Mouse (Mus musculus) right cerebral cortex, postnatal 14 days (tissue): ENCODE results near the gene Ptpn18.
"Not testable (repeated sequence)": the region's sequence is repeated elsewhere in the genome, so short reads cannot be mapped to it uniquely, and the experiment has no call there.

Experiments used
- DNase-seq: peaks from one replicate; pipeline ENCODE4 v3.0.0; 2022

Gene Ptpn18

DNA sequence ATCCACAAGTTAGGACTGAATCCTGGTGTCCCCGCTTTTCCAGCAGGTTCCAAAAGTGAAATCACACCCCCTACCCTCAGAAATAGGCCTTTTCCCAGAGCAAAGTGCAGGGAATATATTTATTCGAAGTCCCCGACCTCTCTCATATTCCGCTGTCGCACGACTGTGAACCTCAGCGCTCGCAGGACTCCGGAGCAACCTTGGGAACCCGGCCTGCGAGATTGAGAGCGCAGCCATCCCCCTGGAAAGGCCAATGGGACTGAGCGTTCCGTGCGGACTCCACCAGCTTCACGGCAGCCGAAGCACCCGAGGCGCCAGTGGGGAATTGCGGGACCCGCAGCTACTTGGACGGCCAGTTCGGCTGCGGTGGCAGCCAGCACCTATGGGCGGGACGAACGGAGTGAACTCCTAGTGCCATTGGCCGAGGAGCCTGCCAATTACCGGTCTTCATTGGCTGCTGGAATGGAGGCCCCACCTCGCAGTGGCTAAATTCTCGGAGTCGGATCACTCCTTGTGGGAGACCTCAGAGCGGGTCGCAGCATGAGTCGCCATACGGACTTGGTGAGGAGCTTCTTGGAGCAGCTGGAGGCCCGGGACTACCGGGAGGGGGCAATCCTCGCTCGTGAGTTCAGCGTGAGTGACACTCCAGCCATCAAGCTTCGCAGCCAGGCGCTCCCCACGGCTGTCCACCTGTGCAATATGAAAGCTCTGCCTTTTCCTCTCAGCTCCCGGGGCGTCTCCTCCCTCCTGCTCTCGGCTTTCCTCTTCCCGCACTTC is at the start of gene Ptpn18:
Gene Ptpn18, plus strand, starts transcription at position 479 of the 777 bp plus-strand sequence.
- DNase-seq: peak; percentile 81

DNA sequence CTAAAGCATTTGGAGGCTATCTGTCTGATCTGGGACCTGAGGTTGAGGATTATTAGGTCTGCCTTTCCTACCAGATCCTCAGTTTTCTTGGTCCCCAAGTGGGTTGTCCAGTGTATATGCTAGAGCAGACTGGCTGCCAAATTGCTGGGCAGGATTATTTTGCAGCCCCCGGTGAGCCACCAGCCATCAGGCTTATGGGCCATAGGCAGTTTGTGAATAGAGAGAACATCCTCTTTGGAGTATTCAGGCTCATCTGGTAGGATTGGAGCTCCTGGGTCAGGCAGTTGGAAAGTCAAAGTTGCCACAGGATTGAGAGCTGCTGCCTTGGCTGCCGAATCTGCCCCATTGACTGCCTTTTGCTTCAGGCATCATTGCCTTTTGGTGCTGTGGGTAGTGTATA is 31.1 kb upstream of the Ptpn18 start:
- no peak for DNase-seq

DNA sequence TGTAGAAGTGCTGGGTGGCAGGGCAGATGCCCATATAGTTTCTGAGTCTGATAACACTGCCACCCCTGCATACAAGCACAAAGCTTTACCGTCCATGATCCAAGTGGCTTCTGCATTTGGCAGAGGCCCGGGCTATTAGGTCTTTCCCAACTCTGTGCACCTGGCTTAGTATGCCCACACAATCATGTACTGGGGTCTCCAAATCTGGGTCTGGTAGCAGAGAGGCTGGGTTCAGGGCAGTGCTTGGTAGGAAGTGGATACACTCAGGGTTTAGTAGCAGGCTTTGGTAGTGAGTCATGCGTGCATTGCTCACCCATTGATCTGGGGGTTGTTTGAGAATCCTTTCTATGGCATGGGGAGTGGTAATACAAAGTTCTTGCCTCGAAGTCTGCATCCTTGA is 30.3 kb upstream of the Ptpn18 start:
- no peak for DNase-seq

DNA sequence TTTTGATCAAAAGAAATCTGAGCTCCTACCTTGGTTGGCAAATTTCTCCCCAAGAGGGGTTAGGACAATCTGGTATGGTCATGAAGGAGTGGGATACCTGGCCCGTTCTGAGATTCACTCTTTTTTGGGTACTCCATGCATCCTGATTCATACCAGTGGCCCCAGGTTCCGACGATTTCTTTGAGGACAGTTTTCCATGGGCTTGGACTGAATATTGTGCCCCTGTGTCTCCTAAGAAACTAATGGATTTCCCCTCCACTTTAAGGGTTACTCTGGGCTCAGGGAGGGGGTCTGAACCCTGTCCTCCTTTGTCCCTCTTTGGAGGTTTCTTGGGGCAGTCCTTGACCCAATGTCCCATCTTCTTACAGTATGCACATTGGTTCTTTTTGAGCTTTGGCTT is 28.6 kb upstream of the Ptpn18 start:
- DNase-seq: no peak

DNA sequence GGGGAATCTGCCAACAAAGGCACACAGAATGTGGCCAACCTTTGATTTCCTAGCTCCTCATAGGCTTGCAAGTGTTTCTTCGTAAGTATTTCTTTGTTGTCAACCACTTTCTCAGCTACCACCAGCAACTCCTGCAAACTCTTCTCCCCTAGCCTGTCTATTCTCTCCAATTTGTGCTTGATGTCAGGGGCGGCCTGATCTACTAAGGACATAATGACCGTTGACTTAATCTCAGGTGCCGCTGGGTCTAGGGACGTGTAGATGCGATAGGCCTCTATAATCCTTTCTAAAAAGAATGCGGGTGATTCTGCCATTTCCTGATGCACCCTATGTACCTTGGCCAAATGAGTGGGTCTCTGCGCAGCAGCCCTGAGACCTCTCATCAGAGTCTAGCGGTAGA is 28.1 kb upstream of the Ptpn18 start:
- DNase-seq: no peak

DNA sequence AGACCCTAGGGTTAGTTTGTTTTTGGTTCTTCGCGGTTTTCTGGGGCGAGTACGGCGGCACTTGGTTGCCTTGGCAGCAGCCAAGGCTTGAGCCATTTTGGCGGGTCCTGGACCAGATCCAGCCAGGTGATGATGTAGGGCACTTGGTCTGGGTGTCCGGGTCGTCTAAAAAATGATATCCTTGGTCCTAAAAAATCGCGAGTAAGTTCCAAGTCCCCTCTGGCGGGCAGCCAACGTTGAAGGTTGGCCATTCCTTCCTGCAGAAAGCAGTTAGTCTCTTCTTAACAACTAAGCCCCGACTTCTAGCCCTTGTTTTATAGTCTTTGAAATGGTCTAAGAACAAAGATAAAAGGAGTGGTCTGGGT is 27.2 kb upstream of the Ptpn18 start:
- DNase-seq: peak; percentile 48

DNA sequence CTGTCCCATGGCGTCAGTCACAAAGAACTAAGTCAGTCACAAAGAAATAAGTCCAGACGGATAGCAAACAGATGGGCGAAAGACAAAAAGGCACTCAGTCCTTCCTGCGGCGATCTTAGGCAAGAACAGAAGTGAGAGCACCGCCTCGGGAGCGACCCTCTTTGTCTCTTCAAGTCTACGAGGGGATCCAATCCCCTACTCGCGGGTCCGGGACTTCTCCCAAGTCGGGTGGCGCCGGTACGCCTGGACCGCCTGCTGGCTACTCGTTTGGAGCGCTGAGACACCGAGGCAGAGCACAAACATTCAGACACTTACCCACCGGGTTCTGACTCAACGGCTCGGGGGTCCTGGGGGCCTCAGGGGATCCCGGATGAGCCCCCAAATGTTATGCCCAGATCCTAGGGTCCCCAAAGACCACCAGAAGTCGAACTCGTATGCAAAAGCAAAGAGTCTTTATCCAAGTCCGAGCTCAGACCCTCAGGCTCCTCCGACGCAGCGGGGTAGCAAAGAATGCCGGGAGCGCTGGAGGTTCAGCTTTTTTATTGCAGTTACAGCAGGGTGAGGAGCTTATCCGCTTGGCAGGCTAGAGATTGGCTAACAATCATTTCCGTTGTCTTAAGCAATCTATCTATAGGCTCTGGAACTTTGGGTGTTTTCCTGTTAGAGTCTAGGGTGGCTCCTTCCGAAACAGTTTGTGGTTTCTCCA is 26.6 kb upstream of the Ptpn18 start:
- DNase-seq: peak; percentile 18

DNA sequence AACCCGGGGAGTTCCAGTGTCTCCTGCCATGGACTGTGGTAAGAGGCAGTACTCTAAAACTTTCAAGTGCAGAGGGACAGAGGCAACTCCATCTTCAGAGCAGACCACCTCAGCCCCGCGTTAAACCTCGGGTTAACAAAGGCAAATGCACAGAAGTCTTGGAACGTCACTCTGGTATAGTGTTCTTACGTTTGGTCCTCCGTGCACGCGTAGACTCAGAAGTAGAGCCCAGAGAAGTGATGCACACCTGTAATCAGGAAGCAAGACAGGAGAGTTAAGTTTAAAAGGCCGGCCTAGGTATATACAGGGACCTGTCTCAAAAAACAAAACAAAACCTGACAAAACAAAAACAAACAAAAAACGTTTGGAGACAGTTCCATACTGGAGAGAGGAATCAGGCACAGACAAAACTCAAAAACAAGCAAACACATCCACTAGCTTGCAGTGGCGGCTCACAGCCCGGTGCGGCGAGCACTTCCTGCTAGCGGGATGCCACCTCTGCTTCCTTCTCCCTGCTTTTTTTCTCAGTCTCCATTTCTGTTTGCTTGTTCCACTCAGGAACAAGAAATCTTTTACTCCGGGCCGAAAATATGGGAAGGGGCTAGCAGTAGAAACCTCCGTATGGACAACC is 25.6 kb upstream of the Ptpn18 start:
- DNase-seq: no peak

DNA sequence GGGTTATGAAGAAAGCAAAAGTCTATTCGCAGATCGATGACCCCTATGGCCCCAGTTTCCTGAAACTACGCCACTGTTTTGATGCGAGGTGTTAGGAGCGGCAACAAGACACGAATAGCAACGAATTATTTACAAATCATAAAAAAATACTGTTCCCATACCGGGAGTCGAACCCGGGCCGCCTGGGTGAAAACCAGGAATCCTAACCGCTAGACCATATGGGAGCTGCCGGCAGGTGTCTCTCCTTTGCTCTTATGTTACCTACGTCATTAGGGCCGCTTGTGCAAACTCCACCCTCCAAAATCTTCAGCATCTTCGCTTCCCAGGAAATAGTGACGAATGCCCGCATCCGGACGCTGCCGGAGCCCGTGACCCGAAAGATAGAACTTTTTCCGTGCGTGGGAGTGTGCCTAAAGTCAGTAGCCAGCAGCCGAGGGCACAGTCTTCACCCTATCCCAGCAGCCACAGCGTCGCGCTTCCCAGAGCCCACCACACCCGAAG is 24.9 kb upstream of the Ptpn18 start:
- DNase-seq: peak; percentile 77

DNA sequence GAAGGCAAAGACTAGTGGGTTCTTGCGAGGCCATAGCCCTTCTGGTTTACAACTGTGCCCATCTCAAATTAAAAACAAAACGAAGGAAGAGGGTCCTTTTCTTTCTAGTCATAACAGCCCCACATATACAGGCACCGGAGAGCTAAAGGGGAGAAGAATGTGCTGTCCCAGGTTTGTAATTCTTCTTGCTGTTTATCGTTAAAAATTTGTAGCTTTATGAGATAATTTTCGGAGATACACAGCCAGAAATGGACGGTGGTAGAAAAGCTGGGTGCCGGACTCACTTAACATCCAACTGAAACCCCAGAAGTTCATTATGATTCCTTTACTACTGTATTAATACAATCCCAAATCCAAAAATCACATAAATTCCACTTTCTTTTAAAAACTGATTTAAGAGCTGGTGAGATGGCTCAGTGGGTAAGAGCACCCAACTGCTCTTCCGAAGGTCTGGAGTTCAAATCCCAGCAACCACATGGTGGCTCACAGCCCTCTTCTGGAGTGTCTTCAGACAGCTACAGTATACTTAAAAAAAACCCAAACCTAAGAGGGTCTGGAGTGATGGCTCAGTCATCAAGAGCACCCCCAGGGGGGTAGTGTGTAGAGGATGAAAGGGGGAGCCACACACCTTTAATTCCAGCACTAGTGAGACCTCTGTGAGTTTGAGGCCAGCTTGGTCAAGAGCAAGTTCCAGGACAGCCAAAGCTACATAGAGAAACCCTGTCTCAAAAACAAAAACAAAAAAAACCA is 24.0 kb upstream of the Ptpn18 start:
- no peak for DNase-seq

DNA sequence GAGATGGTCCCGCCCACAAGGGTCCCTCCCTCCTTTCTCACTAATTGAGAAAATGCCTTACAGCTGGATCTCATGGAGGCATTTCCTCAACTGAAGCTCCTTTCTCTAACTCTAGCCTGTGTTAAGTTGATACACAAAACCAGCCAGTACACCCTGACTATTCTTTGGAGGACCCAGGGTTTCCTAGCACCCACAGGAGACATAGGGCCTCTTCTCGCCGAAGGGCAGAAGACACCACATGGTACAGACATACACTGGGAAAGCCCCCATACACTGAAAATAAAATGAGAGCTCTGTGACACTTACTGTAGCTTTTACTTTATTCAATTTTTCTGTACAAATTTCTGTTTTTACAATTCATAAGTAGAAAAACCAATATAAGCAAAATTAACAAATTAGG is 23.2 kb upstream of the Ptpn18 start:
- DNase-seq: no peak

DNA sequence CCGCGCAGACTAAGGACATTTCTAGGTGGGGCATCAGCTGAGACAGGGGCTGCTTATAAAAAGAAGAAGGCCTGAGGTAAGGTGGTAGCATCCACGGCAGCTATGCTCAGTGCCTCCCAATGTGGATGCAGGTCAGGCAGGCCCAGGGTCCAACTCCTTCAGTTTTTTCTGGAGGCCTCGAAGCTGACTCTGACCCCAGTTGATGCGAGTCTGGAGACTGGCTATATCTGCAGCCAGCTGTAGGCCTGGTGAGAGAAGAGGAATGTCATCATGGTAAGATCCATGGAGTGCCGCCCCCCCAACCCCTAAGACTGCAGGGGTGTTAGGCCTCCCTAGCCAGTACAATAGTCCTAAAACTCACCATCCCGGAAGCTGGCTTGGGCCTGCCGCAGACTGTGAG is 22.2 kb upstream of the Ptpn18 start:
- DNase-seq: not testable (repeated sequence)

DNA sequence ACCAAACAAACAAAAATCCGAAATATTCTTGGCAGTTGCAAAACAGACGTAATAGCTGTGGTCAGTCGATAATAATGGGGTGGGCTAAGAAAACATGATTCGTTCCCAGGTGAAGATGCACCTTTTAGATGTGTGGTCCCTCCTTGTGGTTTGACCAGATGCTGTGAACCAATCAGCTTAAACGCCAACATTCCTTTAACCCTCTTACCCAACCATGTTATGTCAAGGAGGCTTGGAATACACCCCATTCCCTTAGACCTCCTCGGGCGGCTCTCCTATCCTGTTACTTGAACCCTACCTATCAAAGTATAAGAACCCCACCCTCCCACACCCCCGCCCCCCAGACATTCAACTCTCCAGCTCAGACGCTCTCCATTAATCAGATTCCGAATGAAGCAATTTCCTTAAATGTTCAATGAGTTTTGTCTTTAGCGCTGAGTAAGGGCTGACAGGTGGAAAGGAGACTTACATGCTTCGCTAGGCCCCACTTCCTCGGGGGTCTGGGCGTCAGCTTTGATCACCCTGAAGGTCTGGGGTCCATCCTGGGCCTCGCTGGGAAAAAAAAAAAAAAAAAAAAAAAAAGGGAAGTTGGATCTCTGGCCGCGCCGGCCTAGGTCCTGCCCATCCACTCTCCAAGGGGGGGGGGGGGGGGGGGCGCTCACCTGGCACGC is 21.0 kb upstream of the Ptpn18 start:
- no peak for DNase-seq

DNA sequence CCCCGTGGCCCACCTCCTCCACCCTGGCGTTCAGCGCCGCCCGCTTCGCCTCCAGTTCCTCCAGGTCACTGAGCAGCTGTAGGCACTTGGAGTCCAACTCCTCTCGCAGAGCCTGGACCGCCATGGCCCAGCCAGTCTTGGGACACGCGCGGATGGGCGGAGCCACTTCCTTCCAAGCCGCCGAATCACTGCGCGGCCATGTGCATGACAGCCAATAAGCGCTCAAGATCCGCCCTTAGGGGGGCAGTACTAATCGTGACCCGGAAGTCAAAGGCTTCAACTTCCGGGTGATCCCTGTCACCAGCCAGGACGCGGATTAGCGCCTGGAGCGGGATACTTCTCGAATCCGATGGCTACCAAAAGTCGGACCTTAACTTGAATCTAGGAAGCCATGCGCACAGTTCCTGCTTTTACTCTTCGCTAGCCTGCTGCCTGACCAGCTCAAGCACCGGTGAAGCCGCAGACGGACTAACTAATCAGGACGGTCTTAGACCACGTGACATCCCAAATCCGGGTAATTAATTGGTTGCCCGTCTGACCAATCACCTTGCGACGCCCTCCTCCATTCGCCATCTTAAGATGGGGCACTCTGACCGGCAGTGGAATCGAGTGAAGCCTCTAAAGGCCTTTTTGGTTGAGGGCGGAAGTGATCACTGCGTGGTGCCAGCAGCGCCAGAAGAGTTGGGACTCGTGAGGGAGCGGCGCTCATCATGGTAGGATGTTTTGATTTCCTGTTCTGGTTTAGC is 20.2 kb upstream of the Ptpn18 start, which contains the start of the genes Ccdc115 and Imp4:
Gene Ccdc115, minus strand, starts transcription at position 458 of the 746 bp plus-strand sequence.
Gene Imp4, plus strand, starts transcription at position 637 of the 746 bp plus-strand sequence.
- DNase-seq: peak; percentile 95

DNA sequence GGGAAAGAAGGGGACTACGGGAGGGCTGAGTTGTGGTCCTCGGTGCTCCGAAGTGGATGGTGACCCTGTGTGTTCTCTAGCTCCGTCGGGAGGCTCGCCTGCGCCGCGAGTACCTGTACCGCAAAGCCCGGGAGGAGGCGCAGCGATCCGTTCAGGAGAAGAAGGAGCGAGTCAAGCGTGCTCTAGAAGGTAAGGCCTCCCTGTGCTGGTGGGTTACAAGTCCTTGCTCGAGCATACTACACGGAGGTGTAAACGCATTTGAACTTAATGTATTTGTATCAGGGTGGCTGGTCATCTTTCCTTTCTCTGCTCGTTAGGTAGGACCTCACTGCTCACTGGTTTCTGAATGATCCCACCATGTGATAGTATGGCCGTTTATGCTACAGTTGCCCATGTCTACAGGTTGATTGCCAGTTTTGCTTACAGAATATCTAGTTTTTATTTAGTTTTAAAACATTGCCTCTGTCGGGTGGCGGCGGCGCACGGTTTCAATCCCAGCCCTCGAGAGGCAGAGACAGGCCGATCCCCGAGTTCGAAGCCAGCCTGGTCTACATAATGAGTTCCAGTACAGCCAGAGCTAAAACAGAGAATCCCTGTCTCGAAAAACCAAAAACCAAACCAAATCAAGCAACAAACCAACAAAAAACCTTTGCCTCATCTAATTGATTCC is 19.5 kb upstream of the Ptpn18 start:
- no peak for DNase-seq

DNA sequence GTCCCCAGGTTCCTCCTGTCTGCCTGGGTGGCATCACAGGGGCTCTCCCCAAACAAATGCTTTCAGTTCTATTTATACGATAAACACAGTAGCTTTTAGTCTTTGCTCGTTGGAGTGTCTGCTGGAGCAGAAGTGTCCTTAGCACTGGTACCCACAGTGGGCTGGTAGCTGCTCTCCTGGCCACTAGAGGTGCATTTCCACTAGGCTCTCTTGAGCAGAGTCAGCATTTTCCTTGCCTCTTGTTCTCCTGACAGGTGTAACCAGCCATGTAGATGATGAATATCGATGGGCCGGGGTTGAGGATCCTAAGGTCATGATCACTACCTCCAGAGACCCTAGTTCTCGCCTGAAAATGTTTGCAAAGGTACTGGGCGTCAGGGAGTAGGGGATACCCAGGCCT is 16.4 kb upstream of the Ptpn18 start:
- DNase-seq: no peak

DNA sequence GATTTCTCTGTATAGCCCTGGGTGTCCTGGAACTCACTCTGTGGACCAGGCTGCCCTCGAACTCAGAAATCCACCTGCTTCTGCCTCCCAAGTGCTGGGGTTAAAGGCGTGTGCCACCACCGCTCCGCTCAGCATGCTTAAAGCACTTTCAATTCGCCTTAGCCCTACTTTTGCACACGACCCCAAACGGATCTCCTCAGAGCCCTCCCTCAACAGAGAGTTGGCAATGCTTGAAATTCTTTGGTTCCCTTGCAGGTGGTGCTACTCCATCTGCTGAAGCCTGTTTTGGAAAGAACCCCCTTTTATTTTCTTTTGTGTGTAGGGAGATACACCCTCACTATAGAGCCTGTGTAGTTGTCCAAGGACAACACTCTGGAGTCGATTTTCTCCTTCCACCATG is 1.1 kb upstream of the Ptpn18 start:
- no peak for DNase-seq

DNA sequence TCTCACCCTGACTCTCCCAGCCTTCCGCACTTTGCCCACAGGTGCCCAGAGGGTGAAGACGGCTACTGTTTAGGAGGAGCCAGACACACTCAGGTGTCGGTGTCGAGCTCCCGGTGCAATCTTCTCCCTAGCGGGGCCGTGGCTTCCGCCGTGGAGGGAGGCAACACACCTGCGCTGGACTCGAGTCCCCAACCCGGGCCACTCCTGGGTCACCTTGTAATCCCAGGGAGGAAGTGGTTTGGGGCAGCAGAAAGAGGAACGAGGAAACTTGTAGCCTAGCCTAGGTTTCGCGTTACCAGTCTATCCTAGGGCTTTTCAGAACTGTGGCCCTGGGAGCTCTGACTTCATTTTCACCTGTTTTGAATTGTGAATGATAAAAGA is 489 bp downstream of the Ptpn18 start:
- DNase-seq: no peak

DNA sequence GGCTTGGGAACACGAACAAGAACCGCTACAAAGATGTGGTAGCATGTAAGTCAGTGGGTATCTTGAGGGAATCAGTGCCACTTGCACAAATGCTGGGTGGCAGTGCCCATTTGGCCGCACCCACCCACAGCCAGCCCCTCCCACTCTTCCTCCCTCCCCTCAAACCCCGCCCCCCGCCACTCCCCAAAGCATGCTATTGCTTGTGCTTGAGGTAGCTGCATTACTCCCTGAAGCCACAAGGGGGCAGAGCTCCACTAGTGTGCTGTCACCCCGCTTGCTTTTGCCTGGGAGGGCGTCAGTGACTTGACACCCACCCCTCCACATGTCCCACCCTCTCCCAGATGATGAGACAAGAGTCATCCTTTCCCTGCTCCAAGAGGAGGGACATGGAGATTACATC is 3.2 kb downstream of the Ptpn18 start:
- peak; percentile 76 for DNase-seq

DNA sequence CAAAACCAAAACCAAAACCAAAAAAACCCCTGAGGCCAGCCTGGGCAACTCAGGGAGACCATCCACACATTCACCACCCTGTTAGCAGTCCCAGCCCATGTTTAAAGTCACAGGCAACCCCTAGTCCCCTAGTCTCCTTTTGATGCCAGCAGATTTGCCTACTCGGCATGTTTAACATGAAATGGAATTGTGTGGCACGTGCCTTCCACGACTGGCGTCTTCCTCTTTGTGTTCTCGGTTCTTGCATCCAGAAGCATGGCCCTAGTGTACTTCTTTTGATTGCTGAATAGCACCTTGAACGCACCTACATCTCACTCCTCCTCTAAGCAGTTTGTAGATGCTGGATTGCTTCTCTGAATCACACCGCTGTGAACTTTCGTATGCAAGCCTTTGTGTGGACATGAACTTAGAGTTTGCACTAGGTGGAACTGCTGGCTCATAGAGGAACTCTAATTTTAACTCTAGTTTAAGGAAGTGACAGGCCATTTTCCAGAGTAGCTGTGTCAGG is 4.8 kb downstream of the Ptpn18 start:
- DNase-seq: no peak

DNA sequence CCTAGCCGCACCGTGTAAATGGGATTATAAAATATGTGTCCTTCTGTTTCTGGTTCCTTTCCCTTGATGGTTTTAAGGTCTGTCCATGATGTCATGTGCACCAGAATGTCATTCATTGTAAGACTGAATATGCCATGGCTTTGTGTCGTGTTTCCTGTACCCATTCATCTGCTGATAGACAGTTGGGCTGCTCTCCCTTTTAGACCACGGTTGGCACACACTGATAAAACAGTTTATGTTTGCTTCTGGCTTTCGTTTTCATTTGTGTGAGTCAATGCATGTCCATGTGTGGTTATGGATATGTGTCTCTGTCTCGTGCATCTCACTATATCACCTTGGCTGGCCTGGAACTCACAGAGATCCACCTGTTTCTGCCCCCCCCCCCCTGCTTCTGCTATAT is 5.9 kb downstream of the Ptpn18 start:
- DNase-seq: no peak
